Mouse (Mus musculus): ENCODE measurements at regions not wholly inside any gene's neighbourhood (a gene's known extent, or its start where the extent isn't known, plus 50 kb on each side); places are given as distances from the start of the nearest gene placed in this dataset.

GRCm38 (mm10) chr13:58677521-58677920, 66.8 kb upstream of the Slc28a3 start:
- TF ChIP-seq CTCF (IDR thresholded peaks at IDR 0.05; ENCODE audit: low read depth), result no peak
- no peak for TF ChIP-seq EP300 (optimal IDR thresholded peaks at IDR 0.05)
